Mouse (Mus musculus) urinary bladder, postnatal 36 days (tissue): ENCODE results near the gene Gnao1.

ENCODE experiments used
- DNase-seq, 2 experiments: peaks; one replicate each; pipeline ENCODE4 v3.0.0; 2022; ENCODE audit warnings: low spot score in 2 of 2, mixed read lengths in 1 of 2

Gene Gnao1

DNA sequence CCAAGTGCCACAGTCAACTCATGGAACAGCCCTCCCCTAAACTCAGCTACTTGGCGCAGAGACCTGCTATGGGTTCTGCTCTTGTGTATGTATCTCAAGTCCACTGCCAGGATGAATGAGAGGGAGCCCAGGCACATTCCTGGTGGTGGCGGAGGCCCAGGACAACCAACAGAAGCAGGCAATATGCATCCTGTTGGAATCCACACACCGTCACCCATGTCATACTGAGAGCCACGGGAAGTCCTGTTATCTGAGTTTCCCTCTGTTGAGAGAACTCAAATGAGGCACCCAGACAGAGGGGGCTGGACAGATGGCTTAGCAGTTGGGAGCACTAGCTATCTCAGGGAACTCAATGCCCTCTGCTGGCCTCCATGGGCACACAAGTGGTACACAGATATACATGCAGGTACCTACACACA lies 131.9 kb downstream of the Gnao1 start:
- no peak for DNase-seq

DNA sequence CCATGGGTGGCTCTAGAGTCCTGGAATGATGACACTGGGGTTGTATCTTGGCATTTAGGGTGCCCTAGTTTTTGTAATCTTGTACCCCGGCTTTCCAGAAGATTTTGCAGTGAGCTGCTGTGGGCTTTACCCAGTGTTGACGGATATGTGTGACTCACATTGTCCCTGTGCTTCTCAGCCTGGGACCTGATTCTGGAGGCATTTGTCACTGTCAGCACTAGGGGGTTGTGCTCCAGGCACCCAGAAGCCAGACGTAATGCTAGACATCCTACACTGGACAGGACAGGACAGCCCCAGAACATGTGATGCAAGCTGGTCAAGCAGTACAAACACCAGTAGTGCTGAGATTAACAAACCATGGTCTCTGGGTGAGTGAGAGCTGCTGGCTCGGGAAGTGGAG lies 136.0 kb downstream of the Gnao1 start:
- no peak for DNase-seq

DNA sequence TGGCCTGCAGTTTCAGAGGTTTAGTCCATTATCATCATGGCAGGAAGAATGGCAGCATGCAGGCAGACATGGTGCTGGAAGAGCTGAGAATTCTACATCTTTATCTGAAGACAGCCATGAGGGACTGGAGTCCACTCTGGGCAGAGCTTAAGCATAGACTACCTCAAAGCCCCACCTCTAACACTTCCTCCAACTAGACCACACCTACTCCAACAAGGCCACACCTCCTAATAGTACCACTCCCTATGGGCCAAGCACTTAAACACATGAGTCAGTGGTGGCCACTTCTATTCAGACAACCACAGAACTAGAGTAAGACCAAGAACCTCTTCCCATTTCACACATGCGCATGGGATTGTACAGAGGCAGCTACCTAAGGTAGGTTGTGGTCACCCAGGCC lies 136.6 kb downstream of the Gnao1 start:
- DNase-seq = no peak

DNA sequence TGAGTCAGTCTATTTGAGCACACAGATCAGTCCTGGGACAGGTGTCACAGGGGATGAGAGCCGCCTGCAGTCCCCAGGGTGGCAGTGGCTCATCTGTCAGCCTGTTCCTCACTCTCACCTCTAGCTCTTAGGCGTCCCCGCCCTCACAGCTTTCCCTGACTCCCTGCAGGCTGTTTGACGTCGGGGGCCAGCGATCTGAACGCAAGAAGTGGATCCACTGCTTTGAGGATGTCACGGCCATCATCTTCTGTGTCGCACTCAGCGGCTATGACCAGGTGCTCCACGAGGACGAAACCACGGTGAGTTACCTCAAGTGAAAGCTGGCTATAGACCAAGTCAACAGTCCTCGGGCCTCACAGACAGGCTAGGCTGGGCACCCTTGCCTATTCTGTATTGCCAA lies 140.4 kb downstream of the Gnao1 start:
- no peak for DNase-seq

DNA sequence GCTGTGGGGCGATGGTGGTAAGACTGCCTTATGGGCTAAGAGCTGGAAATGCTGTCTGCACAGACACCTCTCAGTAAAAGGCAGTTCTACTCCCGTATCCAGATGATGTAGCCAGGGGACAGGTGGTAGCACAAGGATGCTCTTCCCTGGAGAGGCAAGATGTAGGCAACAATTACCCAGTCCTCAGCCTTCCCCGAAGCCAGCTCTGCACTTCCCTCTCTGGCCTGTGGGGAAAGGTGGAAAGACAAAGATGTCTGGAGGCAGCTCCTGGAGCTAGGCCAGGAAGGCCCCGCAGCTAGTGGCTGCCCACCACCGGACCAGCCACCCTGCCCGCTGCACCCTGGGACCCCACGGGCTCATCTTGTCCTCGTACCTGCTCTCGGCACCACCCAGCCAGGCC lies 142.7 kb downstream of the Gnao1 start:
- DNase-seq = no peak

DNA sequence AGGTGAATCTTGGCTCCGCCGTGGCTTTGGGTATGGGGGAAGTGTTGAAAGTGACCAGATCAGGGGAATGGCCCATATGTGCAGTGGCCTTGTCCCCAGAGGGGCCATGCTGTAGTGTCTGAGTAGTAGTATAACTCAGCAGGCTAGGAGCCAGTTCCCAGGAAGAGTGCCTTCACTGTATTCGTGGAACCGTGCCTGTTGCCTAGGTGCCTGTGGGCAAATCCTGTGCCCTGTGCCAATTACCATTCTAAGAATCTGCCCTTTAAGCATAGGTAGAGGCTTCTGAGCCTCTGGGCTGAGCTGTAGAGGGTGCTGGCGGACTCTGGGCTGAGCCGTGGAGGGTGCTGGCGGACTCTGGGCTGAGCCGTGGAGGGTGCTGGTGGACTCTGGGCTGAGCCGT lies 148.6 kb downstream of the Gnao1 start:
- DNase-seq = no peak

DNA sequence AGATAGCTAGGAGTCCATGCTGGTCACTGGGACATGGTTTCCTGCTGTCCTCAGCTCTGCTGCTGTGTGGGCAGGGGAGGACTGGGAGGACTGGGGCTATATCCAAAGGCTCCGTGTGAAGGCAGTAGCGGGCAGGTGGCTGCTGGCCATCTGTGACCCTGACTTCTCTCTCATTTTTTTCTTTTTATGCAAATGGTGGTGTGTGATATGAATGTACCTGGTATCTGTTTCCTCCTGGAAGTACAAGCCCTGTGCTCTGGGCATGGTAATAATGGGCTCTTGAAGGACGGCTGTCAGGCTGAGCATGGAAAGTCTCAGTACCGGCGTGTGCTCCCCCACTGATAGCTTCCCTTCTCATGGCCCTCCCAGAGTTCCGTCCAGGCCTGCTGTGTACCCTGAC lies 151.1 kb downstream of the Gnao1 start:
- DNase-seq = no peak

DNA sequence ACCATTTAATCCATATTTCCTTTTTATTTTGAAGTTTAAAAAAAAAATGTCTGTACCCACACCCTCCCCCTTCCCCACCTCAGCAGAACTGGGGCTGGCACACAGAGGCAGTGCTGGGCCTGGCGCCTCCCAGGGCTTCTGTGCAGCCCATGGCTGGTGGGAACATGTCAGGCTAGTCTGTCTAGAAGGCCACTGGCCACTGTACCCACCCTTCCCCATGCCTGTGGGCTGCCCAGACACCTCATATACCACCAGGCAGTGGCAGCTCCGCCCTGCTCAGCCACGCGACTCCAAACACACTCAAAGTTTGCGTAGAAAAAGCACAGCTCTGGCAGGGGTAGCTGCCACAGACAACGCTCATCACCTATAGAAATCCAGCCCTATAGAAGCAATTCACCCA lies 158.5 kb downstream of the Gnao1 start:
- DNase-seq = no peak

DNA sequence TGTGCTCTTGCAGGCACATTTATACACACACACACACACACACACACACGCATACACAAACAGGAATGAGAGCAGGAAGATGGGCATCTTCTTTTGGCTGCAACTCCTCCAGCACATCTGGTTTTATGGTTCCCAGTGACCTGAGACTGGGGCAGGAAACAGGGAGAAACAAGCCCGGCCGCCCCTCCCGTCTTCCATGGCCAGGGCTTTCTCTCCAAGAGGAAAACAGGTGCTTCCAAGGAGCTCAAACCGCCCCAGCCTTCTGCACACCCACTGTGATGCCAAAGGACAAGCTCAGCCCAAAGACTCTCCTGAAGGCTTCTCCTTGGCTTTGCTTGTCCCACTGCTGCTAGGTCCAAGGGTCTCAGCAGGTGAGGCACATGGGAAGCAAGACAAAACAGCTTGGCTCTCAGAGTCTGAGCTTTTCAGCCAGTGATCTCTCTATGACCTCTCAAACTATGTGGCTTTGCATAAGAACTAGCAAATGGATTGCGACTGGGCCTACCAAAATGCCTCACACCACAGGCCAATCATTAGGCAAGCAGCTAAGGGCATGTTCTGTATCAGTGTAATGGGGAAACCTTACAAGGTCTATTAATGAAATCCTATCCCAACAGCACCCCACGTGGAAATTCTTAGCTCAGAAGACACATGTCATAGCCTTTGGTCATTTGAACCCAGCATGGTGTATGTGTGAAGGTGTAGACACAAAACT lies 160.0 kb downstream of the Gnao1 start:
- no peak for DNase-seq

DNA sequence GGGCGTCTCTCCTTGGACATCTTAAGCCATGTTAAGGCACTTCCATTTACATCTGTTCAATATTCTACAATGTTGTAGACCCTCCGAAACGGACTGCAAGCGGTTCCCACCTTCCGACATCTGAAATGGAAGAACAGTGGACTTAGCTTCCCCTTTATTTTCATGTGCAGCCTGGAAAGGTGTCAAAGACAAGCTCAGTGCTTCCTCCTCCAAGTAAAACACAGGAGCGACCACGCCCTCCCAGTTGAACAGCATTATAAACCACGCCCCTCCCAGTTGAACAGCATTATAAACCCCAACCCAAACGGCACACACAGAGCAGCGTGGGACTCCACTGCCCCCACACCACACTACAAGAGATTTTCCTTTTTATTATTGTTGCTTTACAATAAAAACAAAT lies 161.7 kb downstream of the Gnao1 start:
- DNase-seq = no peak

DNA sequence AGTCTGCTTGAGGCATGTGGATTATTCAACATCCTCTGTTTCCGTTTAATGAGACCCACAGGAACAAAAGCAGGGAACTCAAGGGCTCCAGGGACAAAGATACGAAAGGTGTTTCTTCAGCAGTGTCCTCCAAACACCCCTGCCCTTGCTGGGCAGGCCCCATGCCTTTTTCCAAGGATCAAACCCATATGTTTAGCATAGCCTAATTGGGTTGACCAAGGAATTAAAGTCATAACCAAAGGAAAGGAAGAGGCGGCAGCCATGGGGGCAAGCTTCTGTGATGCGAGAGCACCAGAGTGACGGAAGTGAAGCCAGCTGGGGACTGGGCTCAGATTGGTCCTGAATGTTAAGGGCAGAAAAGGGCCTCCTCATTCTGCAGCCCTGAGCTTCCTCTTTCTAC lies 162.4 kb downstream of the Gnao1 start:
- no peak for DNase-seq

DNA sequence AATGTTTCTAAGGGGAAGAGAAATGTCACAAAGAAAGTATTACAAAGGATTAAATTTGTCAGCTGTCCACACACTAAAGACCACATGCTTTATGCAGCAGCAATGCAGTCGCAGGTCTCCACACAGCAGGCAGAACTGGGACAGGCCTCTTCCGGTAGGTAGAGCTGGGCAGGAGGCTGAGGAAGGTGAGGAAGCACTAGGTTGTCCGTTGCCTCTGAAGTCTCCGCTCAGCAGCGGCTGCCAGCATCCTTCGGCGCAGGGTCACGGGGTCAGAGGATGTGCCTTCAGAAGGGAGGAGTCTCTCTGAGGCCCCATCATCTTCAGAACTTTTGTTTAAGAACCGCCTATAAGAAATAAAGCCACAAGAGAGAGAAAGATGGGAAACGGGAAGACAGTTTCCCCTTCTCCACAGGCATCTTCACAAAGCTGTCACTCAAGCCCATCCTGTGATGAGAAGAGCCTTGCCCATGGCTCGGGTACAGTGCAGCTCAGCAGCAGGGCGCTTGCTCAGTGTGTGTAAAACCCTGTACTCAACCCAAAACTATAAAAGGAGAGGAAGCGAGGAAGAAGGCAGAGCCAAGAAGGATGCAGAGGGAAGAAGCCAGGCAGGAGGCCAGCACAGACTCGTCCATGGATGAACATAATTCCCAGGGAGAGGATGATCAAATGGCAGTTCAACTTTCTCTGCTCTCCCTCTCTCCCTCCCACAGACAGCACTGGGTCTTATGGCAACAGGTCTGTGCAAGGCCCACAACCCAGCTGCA lies 163.4 kb downstream of the Gnao1 start:
- no peak for DNase-seq

DNA sequence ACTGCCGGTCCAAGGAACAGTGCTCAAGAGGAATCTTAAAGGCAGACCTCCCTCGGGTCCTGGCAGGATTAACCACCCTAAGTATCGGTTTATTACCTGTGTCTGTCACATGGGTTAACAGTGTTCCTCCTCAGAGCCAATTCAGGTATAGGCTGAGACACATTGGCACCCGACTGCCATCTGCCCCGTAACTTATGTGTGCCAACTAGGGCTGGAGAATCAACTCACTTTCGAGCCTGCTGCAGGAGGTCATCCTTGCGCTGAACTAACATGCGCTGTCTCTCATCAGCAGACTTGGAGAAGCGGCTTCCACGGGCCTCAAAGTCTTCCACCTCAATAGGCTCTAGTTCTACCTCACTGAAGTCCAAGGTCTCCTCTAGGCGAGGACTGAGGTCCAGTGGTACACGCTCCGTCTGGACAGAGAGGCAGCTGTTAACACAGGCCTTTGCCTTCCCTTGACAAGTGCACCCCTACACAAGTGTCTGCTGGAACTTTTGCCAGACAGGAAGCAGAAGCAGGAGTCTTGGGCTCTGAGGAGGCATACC lies 164.1 kb downstream of the Gnao1 start:
- DNase-seq = no peak

DNA sequence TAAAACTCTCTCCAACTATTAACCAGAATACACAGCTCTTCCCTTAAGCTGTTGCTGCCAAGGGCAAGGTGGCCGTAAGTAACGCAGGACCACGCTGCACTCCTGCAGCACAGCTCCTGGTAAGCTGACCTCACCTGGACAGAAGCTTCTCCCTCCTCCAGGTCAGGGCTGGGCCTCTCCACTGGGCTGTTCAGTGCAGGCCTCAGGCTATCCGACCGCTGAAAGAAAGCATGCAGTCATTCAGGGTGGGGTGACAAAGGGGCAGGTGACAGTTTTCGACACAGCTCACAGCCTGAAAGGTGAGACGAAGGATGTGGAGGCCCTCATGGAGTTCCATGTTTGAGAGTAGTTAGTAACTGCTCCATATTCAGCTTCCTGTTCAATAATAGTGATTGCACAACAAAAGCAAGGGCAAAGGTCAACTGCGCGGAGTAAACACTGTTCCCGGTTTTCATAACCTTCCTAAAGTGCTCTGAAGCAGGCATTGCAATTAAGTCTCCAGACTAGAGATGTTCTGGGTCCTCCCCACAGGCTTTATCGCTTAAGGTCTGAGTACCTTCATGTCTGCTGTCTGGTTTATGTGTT lies 164.9 kb downstream of the Gnao1 start:
- peak in 1 of 2 experiments; percentile 16 for DNase-seq

DNA sequence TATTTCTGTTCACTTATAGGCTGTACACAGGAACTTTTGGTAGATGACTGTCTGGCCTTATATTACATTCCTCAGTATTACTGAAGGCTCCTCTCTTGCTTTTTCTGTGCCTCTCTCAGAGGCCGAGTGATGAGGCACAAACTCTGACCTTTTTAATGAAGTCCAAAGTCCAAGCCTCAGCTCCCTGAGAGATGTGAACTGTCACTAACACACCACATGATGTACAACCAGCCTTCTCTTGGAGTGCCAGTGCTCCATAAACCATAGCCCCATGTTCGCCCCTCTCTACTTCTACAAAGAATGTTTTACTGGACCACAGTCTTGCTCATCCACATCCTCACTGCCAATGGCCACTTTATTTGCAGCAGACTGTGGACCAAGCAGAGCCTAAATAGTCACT lies 165.6 kb downstream of the Gnao1 start:
- no peak for DNase-seq

DNA sequence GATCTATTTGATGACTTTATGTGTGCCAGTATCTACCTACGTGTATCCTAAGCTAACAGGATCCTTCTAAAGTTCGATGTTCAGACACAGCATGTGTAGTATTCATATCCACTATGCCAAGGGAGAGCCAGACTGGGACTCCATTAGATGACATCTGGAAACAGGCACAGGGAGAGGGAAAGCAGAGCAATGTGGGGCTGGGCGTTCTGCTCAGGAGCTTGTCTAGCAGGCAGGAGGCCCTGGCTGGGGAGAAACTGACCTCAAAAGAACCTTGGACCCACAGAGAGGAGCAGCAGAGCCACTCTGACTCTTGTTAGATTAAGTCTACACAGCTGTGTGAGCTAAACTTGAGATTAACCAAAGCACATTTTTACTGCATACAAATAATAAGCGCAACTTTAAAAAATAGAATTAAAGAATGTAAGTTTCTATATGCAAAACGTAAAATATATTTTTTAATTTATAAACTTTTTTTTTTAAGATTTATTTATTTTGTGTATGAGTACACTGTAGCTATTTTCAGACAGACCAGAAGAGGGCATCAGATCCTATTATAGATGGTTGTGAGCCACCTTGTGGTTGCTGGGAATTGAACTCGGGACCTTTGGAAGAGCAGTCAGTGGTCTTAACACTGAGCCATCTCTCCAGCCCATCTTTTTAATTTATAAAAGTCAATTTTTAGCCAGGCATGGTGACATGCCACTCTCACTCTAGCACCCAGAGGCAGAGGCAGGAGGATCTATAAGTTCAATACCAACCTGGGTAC lies 166.9 kb downstream of the Gnao1 start:
- no peak for DNase-seq

DNA sequence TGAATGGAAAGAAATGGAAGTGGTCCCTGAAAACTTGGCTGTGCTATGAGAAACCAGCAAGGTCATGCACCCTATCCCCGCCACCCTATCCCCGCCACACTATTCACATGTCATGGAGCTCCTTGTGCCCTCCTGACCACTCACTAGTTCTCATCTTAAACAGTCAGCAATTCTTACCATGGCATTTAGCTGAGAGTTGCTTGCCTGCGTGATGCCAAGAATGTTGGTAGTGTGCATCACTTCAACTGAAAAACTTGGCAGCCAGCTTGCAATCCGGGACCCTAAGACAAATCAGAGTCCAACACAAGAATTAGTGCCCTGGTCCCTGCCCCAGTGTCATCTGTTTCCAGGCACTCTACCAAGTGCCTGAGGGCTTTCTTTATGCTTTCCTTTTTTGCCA lies 170.4 kb downstream of the Gnao1 start:
- DNase-seq = no peak

DNA sequence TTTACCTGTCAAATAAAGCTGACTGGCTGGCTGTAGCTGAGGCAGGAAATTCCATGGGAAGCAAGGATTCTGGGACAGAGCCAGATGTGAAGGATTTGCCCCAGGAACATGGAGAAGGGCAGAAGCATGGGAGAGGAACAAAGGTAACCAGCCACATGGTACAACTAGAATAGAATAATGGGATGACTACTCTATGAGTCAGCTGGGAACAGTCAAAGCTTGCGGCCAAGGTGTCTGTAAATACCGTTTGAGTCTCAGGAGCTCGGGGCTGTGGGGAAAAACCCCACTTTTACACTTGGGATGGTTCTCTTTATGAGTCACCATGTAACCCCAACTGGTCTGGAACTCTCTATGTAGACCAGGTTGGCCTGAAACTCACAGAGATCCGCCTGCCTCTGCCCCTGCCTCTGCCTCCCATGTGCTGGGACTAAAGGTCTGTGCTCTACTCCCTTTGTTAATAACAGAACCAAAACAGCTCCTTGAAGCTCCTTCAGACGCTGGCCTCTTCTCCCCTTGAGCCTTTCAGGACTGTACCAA lies 172.0 kb downstream of the Gnao1 start:
- no peak for DNase-seq

DNA sequence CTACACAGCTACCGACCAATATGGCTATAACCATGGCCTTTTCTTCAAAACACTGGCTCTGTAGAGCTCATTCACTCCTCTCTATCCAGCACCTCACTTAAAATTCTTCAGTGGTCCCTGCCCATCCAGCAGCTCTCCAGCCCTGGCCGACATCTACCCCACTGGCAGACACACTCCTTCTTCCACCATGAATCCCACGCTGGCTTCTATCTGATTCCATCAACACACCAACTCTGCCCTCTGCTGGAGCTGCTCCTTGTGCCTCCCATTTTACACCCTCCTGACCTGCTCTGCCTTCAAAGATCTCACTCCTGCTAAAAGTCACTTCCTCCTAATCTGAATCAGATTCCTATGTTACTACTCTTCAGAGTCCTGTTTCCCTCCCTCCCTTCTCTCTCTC lies 174.1 kb downstream of the Gnao1 start:
- DNase-seq = no peak

DNA sequence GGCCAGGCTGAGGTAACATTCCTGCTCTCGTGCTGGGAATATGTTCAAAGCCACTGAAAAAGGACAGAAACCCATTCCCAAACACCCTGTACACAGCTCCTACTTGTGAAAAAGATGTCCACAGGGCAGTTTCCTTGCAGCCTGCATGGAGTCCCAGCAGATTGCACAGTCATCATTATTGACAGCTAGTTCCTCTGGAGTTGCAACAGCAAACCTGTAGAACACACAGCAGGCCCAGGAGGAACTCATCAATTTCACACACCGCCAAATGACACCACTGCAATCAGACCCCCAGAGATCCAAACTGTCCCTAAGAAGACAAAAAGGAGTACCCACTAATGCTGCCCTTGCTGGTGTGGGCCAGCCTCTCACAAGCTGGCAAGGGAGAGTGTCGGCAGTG lies 175.0 kb downstream of the Gnao1 start:
- no peak for DNase-seq

DNA sequence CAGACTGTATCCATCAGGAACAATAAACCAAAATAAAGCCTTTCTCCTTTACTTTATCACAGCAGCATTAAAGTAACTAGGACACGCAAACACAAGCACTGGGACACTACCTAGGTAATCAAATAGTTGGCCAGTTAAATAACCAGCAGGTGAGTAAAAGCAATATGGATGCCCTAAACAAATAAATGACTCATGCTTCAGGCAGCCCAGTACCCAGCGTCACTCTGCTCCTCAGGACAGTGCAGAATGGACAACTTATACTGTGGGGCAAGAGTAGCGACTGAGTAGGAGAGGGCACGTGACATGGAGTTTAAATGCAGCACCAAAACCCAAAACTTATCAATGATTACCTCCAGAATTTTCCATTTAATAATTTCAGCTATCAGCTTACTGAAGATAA lies 180.0 kb downstream of the Gnao1 start:
- DNase-seq = no peak

DNA sequence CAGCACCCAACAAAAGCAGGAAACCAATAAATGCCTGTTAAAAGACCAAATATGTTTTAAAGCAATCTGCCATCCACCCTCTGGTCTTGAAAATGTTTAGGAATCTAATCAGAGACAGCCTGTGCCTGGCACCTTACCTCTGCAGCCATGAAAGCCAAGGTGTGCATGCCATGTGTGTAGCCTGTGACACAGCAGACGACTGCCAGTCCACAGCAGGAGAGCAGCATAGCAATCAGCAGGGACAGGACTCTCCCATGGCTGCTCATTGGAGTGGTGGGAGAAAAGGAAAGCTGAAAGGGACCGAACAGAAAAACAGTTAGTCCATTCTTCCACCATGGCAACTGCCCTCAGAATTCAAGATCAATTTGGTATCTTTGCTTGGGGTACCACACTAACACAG lies 189.2 kb downstream of the Gnao1 start:
- no peak for DNase-seq
